Mouse (Mus musculus) kidney, adult 2 months (tissue): ENCODE measurements around the gene Dop1a. TPM values are rescaled to one million over a fixed set of nuclear protein-coding genes. Genes with fewer than 3 reads are reported as not detected.

ENCODE experiments used
- DNase-seq: peaks from one replicate; pipeline ENCODE4 v3.0.0; 2021
- H3K27ac ChIP-seq: fragments of 200-500 bp; 2 replicates; pipeline ENCODE4 v1.5.1; 2012; ENCODE audit warnings: low read depth, low read length, control low read depth, inconsistent platforms; ENCODE audit not compliant: insufficient read depth
- H3K27me3 ChIP-seq: fragments of 200-500 bp; replicated peaks from 2 replicates; pipeline ENCODE4 v1.6.1; 2012; ENCODE audit warnings: mild to moderate bottlenecking, moderate library complexity, low read length, inconsistent platforms; ENCODE audit not compliant: control insufficient read depth, insufficient read depth
- H3K36me3 ChIP-seq: fragments of 200-500 bp; 2 replicates; pipeline ENCODE4 v1.6.1; 2012; ENCODE audit warnings: mild to moderate bottlenecking, moderate library complexity, low read length, inconsistent platforms; ENCODE audit not compliant: control insufficient read depth, insufficient read depth
- H3K4me1 ChIP-seq: fragments of 200-500 bp; 2 replicates; pipeline ENCODE4 v1.6.1; 2011; ENCODE audit warnings: low read length; ENCODE audit not compliant: control insufficient read depth, insufficient read depth
- H3K4me3 ChIP-seq: fragments of 200-500 bp; 2 replicates; pipeline ENCODE4 v1.5.1; 2011; ENCODE audit warnings: mild to moderate bottlenecking, low read depth, low read length, control low read depth; ENCODE audit not compliant: insufficient read depth
- CTCF ChIP-seq: fragments of 200-500 bp; conservative IDR thresholded peaks from 2 replicates; pipeline ENCODE4 v1.5.1; 2011; ENCODE audit warnings: low read depth, mild to moderate bottlenecking, control low read depth, low read length, moderate library complexity, mixed read lengths; ENCODE audit not compliant: insufficient read depth, insufficient read length
- POLR2A ChIP-seq: fragments of 200-500 bp; IDR thresholded peaks from one replicate; pipeline ENCODE4 v1.6.1; 2011; ENCODE audit warnings: low read depth, low read length, control low read depth
- WGBS: fragments of 180-500 bp; shearing (Covaris S2); methylation state at CpG from one replicate; pipeline ENCODE4 v1.1.7; 2018; 5-methylcytosine and 5-hydroxymethylcytosine counted together
- polyA plus RNA-seq: library from polyadenylated mRNA; depleted of rRNA; stranded (reverse); fragments of >200 nt; gene quantifications from 2 replicates; pipeline ENCODE4 v1.2.3, GENCODE M21; 2012

The Dop1a gene
- polyA plus RNA-seq, 1 experiment: 9.0 TPM

- TF ChIP-seq CTCF: no peak
- TF ChIP-seq POLR2A: no peak
- DNase-seq: no peak
- WGBS: 81% methylated on average over 5 of the region's 5 CpGs
- Histone ChIP-seq H3K27ac (no peak overlapping the region), H3K27me3 (no peaks in the 10 kb centered on the region), H3K36me3 (peaks cover 6% of the 10 kb centered on the region), H3K4me3 (no peak overlapping the region), H3K4me1 (no peaks in the 10 kb centered on the region; the same call in 1 of the 2 replicates)
Measured at GRCm38 (mm10) chr9:86534071-86534470, 67.1 kb downstream of the Dop1a start.

- peaks cover 8% of the 10 kb centered on the region for H3K36me3 ChIP-seq
- no peaks in the 10 kb centered on the region for H3K4me1 ChIP-seq
- H3K27ac ChIP-seq: no peak overlapping the region
- no peak for DNase-seq
- H3K27me3 ChIP-seq: no peaks in the 10 kb centered on the region
- no peak overlapping the region for H3K4me3 ChIP-seq
- 98% methylated on average over 3 of the region's 3 CpGs for WGBS
- TF ChIP-seq CTCF: no peak
- TF ChIP-seq POLR2A: no peak
Measured at GRCm38 (mm10) chr9:86543451-86543850, 76.5 kb downstream of the Dop1a start.

GRCm38 (mm10) chr9:86544559-86544958, 77.6 kb downstream of the Dop1a start:
- Histone ChIP-seq H3K4me1 (peaks cover under 1% of the 10 kb centered on the region; the same call in 1 of the 2 replicates), H3K4me3 (no peak overlapping the region), H3K27ac (no peak overlapping the region), H3K36me3 (peaks cover 8% of the 10 kb centered on the region), H3K27me3 (no peaks in the 10 kb centered on the region)
- TF ChIP-seq CTCF (no peak), POLR2A (no peak)
- no peak for DNase-seq
- WGBS: 54% methylated on average over 1 of the region's 1 CpGs

GRCm38 (mm10) chr9:86549637-86550162, 82.7 kb downstream of the Dop1a start:
- peak; percentile 36 for DNase-seq
- peaks cover 5% of the 10 kb centered on the region for H3K36me3 ChIP-seq
- H3K27me3 ChIP-seq: no peaks in the 10 kb centered on the region
- no peak overlapping the region for H3K27ac ChIP-seq
- peaks cover 6% of the 10 kb centered on the region; the same call in 1 of the 2 replicates for H3K4me1 ChIP-seq
- TF ChIP-seq CTCF: no peak
- no peak for TF ChIP-seq POLR2A
- H3K4me3 ChIP-seq: no peak overlapping the region
- 45% methylated on average over 5 of the region's 5 CpGs for WGBS

DNA sequence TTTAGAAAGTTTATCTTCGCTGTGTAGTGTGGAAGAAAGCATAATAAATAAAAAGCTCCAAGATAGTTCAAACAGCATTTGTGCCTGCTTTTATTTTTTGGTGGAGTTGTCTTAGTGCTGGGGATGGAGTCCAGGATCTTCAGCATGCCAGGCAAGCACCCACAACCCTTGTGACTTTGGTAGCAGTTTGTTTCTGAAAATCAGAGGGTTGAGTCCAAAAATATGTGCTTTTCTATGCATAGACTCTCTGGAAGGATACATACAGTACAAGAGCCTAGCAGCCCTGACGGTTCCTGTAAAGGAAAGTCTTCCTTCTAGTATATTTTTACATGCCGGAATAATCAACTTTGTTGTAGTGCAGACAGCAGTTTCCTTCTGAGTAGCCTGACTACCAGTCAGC, 83.8 kb downstream of the Dop1a start:
- DNase-seq: no peak
- Histone ChIP-seq H3K36me3 (peaks cover 4% of the 10 kb centered on the region), H3K4me1 (peaks cover 6% of the 10 kb centered on the region; the same call in 1 of the 2 replicates), H3K4me3 (no peak overlapping the region), H3K27me3 (no peaks in the 10 kb centered on the region), H3K27ac (no peak overlapping the region)
- TF ChIP-seq POLR2A (no peak), CTCF (no peak)
- 87% methylated on average over 3 of the region's 3 CpGs for WGBS

GRCm38 (mm10) chr9:86553886-86554285, 86.9 kb downstream of the Dop1a start:
- no peak for TF ChIP-seq POLR2A
- no peak for TF ChIP-seq CTCF
- Histone ChIP-seq H3K27ac (no peak overlapping the region), H3K36me3 (peaks cover 11% of the 10 kb centered on the region), H3K27me3 (no peaks in the 10 kb centered on the region), H3K4me3 (no peak overlapping the region), H3K4me1 (peaks cover 6% of the 10 kb centered on the region; the same call in 1 of the 2 replicates)
- 71% methylated on average over 9 of the region's 9 CpGs for WGBS
- peak; percentile 29 for DNase-seq

- Histone ChIP-seq H3K4me3 (no peak overlapping the region), H3K4me1 (peaks cover 5% of the 10 kb centered on the region; the same call in 1 of the 2 replicates), H3K27me3 (no peaks in the 10 kb centered on the region), H3K36me3 (peaks cover 13% of the 10 kb centered on the region), H3K27ac (no peak overlapping the region)
- no peak for DNase-seq
- TF ChIP-seq CTCF (no peak), POLR2A (no peak)
- 83% methylated on average over 4 of the region's 4 CpGs for WGBS
Measured at GRCm38 (mm10) chr9:86554641-86555040, 87.7 kb downstream of the Dop1a start.

DNA sequence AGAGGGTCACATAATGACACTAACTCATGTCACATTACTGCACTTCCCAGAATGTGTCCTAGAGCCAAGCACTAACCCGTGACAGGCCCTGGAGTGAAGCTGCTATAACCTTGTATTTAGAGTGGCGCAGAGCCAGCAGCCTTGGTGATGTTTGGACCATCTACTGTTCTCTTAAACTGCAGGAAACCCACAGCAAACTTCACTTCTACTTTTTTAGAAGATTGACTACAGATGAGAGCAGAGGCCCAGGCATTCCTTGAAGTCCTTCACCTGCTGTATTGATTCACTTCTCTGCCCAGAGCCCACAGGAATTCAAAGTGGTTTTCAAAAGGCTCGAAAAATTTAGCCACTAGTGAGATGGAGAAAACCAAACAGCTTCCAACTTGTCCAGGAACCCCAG, 93.6 kb downstream of the Dop1a start:
- H3K27ac ChIP-seq: no peak overlapping the region

More for the DNA sequence above, 93.6 kb downstream of the Dop1a start:
- peaks cover 14% of the 10 kb centered on the region for H3K36me3 ChIP-seq
- no peak for TF ChIP-seq CTCF
- TF ChIP-seq POLR2A: no peak
- peak; percentile 73 for DNase-seq
- no peak overlapping the region for H3K4me3 ChIP-seq
- 59% methylated on average over 3 of the region's 3 CpGs for WGBS
- H3K4me1 ChIP-seq: no peaks in the 10 kb centered on the region
- no peaks in the 10 kb centered on the region for H3K27me3 ChIP-seq
